Mouse (Mus musculus): Measurements from ENCODE around the gene Cldn14.
"Not testable (repeated sequence)": the region's sequence is repeated elsewhere in the genome, so short reads cannot be mapped to it uniquely, and the experiment has no call there.

The Cldn14 gene

DNA sequence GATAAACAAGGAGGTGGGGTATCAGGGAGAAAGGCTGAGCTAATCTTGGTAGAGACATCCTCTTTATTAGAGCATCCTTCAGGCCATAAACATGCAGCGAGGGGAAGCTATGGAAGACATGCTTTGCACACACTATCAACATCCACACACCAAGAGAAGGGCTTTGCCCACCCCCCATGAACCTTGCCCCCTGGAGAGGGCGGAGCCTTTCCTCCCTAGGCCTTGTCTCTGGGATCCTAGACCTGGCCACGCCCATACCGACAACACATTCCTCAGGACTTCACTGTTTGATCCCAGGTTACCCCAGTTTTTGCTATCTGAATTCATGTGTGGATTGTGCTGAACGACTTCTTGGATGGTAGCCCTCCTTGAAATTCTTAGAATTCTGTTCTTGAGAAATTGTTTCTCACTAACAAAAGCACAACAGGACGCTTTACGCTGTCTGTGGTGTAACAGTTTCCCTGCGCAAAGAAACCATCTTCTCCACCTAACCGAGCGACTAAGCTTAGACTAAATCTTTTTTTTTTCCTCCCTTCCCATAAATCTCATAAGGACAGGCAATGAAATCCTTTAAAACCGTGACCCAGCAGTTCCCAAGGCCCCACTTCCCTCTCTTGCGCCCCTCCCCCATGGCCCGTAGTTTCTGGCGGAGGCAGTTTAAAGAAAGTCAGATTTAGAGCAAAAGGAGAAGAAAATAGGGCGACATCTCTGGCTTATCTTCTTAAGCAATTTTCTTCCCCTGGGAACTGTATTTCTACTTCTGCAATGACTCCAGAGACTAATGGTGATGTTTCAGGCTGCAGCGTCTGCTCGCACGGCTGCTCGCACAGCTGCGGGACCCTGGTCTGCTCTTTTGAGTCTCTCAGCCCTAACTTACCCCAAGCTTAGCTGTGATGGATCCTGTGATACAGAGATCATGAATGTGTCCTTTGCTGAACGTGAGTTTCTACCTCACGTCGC is 1.7 kb downstream of the Cldn14 start:
- no peak for DNase-seq (ENCODE audit: low spot score)

DNA sequence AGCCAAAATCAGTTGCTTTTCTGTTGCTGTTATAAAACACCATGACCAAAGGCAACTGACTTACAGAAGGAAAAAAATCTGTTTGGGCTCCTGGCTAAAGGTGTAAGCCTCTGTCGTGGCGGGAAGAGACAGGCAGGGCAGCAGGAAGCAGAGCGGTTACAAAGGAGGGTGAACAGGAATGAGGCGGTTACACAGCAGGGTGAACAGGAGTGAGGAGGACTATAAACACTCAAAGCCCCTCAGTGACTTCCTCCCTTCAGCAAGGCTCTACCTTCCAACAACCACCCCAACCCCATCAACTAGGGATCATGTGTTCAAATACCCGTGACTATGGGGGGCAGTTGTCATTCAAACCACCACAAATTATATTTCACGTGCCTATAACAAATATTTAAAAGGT is 5.2 kb downstream of the Cldn14 start:
- no peak for DNase-seq (ENCODE audit: low spot score)

DNA sequence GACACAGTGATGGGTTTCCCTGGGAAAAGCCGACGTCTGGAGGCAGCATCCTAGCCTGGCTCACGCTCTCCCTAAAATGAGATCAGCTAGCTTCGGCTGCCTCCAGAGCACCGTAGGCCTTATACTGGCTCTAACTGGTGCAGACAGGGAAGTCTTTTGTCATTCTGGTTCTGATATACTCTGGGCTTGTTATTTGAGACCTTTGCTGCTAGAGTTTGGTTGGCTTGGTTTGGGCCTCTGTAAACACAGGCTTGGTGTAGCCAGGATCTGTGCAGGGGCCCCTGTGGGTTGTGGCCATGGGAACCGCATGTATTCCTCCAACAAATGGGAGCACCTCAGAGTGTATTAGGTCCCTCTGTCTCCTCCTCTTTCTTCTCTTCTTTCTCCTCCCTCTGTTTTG is 7.3 kb downstream of the Cldn14 start:
- no peak for DNase-seq (ENCODE audit: low spot score)

DNA sequence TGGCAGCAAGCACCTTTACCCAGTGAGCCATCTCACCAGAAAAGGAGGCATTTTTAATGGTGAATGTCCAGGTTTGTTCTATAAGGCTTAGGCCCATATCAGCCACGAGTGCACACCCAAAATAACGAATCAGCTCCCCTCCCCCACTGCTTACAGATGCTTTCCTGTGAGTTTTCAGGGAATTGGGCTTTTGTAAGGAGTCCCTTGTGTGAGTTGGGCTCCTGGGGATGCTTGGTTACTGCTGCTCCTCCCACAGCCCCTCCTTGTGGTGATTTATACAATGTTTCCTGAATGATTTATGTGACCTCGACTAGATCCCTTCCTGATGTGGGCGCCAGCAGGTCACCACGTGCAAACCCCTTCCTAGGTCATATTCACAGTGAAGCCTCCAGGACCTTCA is 9.7 kb downstream of the Cldn14 start:
- DNase-seq (ENCODE audit: low spot score): no peak

DNA sequence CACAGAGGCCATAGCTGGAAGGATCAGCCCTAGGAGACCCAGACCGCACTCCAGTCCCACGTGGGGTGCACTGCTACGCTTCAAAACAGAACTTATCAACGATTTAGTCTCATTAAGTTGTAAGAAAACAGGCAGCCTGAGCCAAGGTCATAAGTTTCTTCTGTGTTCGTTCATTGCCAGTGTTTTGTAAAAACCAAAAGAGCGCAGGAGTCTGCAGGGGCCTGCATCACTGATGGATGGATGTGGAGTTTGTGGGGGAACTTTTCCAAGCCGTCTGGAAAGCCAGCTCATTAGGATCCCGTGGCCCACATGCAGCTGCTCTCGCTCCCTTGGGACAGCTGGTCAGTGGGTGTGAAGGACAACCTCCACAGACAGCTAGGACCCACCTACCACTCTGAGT is 25.1 kb downstream of the Cldn14 start:
- DNase-seq (ENCODE audit: low spot score): no peak

DNA sequence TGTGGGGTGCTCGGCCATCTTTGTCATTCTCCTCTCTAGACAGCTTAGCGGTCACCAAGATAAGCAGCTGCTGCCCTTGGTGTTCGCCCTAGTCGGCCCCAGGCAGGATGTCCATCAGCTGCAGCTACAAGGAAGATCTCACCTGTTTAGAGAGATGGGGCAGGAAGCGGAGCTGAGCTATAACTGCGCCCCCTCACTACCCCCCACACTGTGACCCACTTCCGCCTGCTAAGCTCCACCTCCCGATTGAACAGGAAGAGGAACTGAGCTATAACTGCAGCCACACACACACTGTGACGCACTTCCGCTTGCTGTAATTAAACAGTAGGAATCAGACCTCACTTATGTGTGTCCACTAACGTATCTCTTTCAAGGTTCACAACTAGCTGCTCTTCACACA is 26.3 kb downstream of the Cldn14 start:
- DNase-seq (ENCODE audit: low spot score): no peak

DNA sequence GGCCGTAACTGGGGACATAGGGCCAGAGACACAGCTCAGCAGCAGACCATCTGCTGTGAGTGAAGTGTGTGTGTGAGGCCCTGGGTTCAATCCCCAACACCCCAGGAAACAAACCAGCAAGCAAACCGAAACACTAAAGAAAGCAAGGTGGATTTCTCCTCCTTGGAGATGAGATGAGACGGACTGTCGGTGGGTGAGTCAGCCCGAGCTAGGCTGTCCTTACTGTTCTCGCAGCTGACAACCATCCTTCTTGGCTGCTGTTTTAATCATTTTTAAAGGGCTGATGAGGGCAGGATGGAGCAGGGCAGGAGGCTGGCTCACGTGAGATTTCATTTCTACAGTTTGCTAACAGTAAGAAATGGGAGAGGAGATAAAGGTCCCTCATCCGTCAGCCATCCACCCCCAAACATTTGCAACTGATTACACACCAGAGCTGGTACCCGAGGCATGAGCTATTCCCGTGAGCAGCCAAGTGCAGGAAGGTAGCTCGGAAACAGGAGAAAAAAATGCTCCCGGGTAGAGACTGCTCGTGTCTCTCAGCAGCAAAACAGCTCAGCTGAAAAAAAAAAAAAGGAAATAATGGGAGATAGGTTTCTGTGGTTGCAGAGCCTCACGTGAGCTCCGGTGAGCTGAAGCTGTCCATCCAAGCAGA is 27.3 kb downstream of the Cldn14 start:
- DNase-seq (ENCODE audit: low spot score): no peak

DNA sequence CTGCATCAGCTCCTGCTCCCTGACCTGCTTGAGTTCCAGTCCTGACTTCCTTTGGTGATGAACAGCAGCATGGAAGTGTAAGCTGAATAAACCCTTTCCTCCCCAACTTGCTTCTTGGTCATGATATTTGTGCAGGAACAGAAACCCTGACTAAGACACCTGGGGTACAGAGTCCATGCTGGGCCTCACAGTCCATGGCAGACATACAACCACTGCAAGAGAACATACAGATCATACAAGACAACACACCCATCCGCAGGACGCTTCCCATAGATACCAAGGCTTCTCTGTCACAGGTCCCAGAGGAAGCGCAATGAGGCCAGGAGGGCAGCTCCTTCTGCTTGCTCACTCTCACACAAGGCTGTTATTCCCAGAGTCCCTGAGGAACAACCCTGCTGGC is 28.3 kb downstream of the Cldn14 start:
- DNase-seq (ENCODE audit: low spot score): not testable (repeated sequence)

DNA sequence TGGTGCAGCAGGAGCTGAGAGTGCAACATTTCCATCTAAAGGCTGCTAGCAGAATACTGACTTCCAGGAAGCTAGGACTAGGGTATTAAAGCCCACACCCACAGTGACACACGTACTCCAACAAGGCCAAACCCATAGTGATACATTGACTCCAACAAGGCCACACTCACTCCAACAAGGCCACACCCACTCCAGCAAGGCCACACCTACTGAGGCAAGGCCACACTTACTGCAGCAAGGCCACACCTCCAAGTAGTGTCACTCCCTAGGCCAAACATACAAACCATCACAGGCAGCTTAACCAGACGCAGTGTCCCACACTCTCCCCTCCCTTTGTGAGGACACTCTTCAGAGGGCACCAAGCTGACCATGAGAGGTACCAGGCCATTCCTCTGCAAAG is 29.3 kb downstream of the Cldn14 start:
- no peak for DNase-seq (ENCODE audit: low spot score)

DNA sequence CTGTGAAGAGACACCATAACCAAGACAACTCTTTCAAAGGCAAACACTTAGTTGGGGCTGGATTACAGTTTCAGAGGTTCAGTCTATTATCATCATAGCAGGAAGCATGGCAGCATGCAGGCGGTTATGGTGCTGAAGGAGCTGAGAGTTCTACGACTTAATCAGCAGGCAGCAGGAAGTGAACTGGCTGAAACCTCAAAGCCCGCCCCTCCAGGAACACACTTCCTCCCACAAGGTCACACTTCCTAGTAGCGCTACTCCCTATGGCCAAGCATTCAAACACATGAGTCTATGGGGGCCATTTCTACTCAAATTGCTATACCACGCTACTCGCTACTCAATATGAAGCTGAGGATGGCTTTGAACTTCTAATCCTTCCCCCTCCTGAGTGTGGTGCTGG is 31.1 kb downstream of the Cldn14 start:
- no peak for DNase-seq (ENCODE audit: low spot score)

DNA sequence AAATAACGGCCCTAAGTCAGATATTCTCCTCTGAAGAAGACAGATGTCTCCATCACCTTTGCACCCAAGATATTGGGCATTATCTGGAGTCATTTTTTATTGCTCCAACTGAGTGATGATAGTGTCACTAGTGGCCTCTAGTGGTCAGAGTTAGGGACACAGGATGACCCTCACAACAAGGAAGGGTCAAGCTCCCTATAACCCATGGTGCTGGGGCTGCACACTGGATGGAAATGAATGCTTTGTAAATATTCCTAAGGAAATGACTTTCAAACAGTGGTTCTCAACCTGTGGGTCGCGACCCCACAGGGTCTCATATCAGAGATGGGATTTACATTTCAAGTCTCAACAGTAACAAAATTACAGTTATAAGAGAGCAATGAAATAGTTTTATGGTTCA is 31.7 kb downstream of the Cldn14 start:
- DNase-seq (ENCODE audit: low spot score): no peak

DNA sequence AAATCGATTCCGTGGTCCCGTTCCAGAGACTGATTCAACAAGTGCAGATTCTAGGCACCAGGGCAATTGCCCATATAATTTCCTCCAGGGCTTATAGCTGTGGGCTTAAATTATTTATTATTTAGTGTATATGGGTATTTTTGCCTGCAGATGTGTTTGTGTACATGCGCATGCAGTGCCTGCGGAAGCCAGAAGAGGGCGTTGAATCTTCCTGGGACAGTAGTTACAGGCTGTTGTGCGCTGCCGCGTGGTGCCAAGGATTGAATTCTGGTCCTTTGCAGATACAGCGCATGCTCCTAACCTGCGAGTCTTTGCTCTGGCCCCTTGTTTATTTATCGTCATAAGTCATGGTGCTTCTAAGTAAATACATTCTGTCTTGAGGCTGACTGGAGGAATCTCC is 33.2 kb downstream of the Cldn14 start:
- DNase-seq (ENCODE audit: low spot score): no peak

DNA sequence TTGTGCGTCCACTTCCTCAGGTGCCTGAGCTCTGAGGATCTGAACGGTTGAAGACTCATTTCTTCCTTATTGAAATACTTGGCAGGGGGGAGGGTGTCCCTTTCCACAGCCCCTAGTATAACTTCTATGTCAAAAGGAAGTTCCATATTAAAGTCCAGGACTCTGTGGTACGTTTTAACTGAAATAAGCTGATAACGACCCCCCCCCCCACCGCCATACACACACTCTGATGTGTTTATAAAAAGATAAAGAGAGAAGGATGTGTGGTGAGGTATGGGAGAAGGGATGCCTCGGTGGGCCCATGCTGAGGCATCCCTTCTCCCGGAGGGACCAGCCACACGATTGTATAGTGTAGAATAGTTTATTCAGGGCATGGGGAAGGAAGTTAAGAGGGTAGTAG is 34.4 kb downstream of the Cldn14 start:
- DNase-seq (ENCODE audit: low spot score): no peak

DNA sequence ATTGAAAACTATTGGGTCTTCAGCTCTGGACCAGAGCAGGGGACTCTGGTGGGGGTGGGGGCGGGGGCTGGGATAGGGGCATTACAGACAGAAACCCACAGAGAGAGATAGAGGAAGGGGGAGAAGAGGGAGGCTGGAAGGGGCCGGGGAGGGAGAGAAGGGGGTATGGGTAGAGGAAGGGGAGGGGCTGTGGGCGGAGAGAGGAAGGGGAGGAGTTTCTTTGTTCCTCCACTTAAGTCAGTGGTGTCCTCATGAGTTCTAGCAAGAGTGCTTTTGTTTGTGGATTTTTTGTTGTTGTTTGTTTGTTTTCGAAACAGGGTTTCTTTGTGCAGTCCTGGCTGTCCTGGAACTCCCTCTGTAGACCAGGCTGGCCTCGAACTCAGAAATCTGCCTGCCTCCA is 35.1 kb downstream of the Cldn14 start:
- no peak for DNase-seq (ENCODE audit: low spot score)

DNA sequence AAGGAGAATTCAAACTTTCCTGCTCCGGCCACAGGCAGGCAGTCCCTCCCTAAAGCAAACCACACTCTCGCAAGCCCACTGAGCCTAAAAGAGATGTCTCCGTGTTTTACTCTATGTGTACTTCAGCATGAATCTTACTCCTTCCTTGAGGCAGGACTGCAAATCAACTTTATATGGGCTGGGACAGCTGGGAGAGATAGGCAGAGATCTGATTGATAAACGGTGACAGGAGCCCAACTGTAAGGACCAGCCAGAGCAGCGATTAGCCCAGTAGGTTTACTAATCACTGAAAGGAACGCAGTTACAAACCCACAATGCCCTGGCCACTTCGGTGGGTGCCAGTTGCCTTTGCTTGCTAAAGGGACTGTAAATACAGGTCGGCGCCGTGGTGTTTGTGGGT is 35.5 kb downstream of the Cldn14 start:
- no peak for DNase-seq (ENCODE audit: low spot score)

DNA sequence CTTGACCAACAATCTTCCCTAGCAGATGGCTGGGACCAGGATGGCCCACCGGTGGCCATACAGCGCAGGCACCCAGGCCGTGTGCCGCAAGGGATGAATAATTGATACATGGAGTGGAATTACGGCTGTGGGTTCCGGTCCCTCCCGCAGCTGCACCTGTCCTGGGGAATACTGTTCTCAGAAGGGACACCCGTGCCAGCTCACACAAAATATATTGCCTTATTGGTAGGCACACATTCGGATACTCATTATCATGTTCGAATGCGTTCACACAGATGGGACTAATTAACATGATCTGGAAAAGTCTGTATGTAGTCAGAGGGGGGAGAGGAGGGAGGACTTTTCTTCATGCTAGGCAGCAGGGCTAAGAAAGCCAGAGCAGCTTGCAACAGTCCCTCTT is 37.6 kb downstream of the Cldn14 start:
- DNase-seq (ENCODE audit: low spot score): no peak

DNA sequence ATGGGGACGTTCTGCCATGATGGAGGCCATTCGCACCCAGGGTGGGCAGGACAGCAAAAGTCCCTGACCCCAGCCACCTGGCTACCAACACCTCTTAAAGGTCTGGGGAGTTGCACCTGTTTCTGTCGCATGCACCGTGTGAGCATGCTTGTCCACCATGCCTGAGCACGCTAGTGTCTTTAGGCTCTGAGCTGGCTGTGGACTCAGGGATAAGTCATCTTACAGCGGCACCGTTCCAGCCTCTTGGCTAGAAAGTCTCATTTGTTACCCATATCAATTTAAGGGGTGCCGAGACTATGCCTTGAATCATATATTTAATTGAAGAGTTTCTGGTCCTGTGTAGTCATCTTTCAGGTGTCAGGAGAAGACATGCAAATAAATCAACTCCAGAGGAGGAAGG is 40.7 kb downstream of the Cldn14 start:
- no peak for DNase-seq (ENCODE audit: low spot score)

DNA sequence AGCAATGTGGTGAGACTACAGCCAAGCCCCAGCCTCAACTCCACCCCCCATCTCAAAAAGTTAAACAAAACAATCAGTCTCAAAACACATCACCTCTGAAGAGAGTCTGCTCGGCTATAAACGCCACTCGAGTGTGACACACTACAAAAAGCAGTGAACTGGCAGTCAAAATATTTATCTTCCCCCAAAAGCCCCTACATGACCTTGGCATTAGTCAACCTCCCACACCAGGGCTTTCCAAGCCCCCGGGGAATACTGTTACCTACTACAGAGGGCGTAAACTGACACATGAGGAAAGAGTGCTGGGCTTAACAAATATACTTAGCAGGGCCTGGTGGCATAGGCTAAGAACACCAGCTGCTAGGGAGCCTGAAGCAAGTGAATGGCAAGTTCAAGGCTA is 46.4 kb downstream of the Cldn14 start:
- no peak for DNase-seq (ENCODE audit: low spot score)

DNA sequence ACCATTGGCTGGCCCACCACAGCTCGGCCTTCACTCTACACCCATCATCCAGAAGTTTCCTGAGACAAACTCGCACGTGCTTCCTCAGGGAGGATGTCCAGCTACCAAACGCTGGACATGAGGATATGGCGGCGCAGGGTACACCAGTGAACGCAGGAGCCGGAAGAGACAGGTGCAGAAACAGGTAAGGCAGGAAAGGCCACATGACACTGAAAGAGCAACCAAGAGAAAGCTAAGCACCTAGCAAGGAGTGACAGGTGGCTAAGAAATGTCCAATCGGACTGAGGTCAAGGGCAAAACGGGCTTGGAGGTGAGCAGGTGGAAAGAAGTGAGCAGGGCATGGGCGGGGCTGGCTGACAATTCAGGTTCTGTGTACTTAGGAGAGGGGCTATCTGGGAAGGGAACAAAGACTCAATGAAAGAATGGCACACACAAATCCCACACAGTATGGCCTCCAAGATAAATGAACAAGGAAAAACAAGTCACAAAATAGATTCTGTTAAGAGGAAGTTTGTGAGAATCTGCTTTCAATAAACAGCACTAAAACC is 47.5 kb downstream of the Cldn14 start:
- no peak for DNase-seq (ENCODE audit: low spot score)

DNA sequence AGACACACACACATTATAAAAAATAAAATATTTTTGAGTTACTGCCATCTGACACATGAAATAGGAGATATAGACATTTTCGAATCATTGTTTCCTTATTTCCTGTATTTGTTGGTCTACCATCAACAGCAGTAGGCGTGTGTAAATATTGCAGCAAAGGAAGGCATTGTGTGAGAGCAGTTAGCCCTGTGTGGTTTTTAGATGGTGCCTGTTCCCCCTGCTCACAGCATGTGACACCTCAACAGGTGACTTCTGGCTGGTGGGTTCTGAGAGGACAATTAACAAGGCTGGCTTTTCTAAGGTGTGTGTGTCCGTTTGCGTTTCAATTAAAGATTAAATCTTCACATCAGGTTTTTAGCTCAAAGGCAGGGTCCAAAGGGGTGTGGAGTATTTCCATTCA is 48.1 kb downstream of the Cldn14 start:
- no peak for DNase-seq (ENCODE audit: low spot score)

DNA sequence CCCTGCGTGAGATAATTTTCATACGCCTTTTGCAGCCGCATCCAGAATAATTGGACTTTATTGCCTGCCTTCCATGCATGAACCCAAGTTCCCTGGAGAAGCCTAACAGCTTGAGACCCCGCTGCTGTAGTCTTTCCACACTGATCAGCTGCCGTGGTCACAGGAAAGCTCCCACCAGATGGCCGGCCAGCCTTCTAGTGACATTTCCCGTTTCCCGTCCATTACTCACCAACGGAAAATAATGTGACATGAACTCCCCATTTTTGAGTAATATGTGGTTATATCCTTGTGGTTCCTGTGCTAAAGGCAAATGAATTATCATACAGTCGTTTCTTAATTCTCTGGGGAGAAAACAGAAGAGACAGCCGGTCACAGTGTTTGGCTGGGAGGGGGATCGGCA is 51.2 kb downstream of the Cldn14 start:
- no peak for DNase-seq (ENCODE audit: low spot score)

DNA sequence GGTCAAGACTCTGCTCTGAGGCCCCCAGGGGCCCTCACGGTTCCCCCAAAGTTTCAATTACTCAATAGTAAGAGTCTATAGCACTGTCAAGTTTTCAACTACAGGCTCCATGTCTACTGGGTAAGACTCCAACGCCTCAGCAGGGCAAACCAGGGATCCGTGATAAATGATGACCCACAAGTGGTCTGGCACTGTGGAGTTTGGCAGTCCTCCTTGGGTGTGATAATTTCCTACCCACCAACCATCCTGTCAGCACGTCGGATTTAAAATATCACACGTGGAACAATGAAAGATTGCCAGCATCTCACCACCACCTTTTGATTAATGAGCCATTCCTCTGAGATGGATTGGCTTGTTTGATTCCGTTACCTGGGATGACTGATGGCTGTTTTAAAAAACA is 51.7 kb downstream of the Cldn14 start:
- no peak for DNase-seq (ENCODE audit: low spot score)

DNA sequence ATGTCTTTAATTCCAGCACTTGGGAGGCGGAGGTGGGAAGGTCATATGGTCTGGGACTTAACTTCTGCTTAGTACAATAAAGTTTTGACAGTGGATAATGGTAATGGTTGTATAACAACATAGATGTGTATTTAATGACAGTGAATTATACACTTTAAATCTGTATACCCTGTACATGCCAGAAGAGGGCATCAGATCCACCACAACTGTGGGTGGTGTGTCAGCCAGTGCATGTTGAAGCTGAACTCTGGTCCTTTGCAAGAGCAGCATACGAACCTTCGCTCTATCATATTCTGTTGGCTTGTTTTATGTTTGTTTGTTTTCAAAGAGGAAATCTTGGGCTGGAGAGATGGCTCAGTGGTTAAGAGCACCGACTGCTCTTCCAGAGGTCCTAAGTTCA is 61.2 kb downstream of the Cldn14 start:
- no peak for DNase-seq (ENCODE audit: low spot score)
